Mouse (Mus musculus) lung, postnatal 0 days (tissue): ENCODE results near the gene Pakap. TPM values are rescaled to one million over a fixed set of nuclear protein-coding genes. Genes with fewer than 3 reads are reported as not detected.

ENCODE experiments used
- ATAC-seq: fragments of 200-750 bp; cut with Nextera tagmentation; 2 replicates; pipeline ENCODE4 v1.8.0; 2017; ENCODE audit warnings: moderate library complexity
- DNase-seq: peaks from one replicate; pipeline ENCODE4 v3.0.0-alpha.2; 2016; ENCODE audit warnings: low spot score
- H3K27ac ChIP-seq: fragments of 300-500 bp; sonication (generic); 2 replicates; pipeline ENCODE4 v1.5.1; 2014; ENCODE audit warnings: antibody characterized with exemption, mild to moderate bottlenecking, low read length, mixed read lengths
- H3K27me3 ChIP-seq: fragments of 300-500 bp; sonication (generic); replicated peaks from 2 replicates; pipeline ENCODE4 v1.6.1; 2014; ENCODE audit warnings: low read length, mixed read lengths; ENCODE audit not compliant: insufficient read depth
- H3K36me3 ChIP-seq: fragments of 300-500 bp; sonication (generic); 2 replicates; pipeline ENCODE4 v1.6.1; 2014; ENCODE audit warnings: low read length, mixed read lengths; ENCODE audit not compliant: insufficient read depth
- H3K4me1 ChIP-seq: fragments of 300-500 bp; sonication (generic); 2 replicates; pipeline ENCODE4 v1.6.1; 2014; ENCODE audit warnings: antibody characterized with exemption, low read depth, low read length, mixed read lengths; ENCODE audit not compliant: insufficient read depth
- H3K4me2 ChIP-seq: fragments of 300-500 bp; sonication (generic); replicated peaks from 2 replicates; pipeline ENCODE4 v1.6.1; 2014; ENCODE audit warnings: low read depth, mild to moderate bottlenecking, low read length, moderate library complexity, mixed read lengths
- H3K4me3 ChIP-seq: fragments of 300-500 bp; sonication (generic); 2 replicates; pipeline ENCODE4 v1.5.1; 2014; ENCODE audit warnings: low read depth, low read length
- H3K9ac ChIP-seq: fragments of 300-500 bp; sonication (generic); replicated peaks from 2 replicates; pipeline ENCODE4 v1.6.1; 2014; ENCODE audit warnings: low read depth, mild to moderate bottlenecking
- H3K9me3 ChIP-seq: fragments of 300-500 bp; sonication (generic); 2 replicates; pipeline ENCODE4 v1.6.1; 2016; ENCODE audit warnings: low read length, mixed read lengths
- CTCF ChIP-seq: IDR thresholded peaks from 2 replicates; pipeline ENCODE4 v1.5.1; 2016; ENCODE audit warnings: antibody characterized with exemption, mild to moderate bottlenecking
- EP300 ChIP-seq: IDR thresholded peaks from 2 replicates; pipeline ENCODE4 v1.6.1; 2016; ENCODE audit warnings: antibody characterized with exemption, mild to moderate bottlenecking, control low read depth
- whole genome bisulfite sequencing: fragments of 180-500 bp; shearing (Covaris S2); extraction: QIAGEN DNeasy Blood & Tissue Kit; methylation state at CpG from one replicate; pipeline ENCODE4 v1.1.7; 2014; 5-methylcytosine and 5-hydroxymethylcytosine counted together
- polyA plus RNA-seq: library from polyadenylated mRNA; unstranded; fragments of >200 nt; fragmentation: Nextera tagmentation; extraction: Ambion mirVana; gene quantifications from 2 replicates; pipeline ENCODE4 v1.2.1, GENCODE M21; 2015

Pakap gene
- polyA plus RNA-seq, 1 experiment from 2014 or later: 60.5 TPM

- H3K9me3 ChIP-seq: no peaks in the 10 kb centered on the region
- H3K4me1 ChIP-seq: no peaks in the 10 kb centered on the region
- no peak overlapping the region for H3K9ac ChIP-seq
- no peaks in the 10 kb centered on the region for H3K27me3 ChIP-seq
- ATAC-seq: no peak
- no peak for DNase-seq
- no peak overlapping the region for H3K27ac ChIP-seq
- TF ChIP-seq EP300 (no peak), CTCF (no peak)
- no peaks in the 10 kb centered on the region for H3K36me3 ChIP-seq
- H3K4me3 ChIP-seq: no peak overlapping the region
- 82% methylated on average over 2 of the region's 2 CpGs for WGBS
- no peak overlapping the region for H3K4me2 ChIP-seq
Observed at GRCm38 (mm10) chr4:57624819-57625218, 56.8 kb downstream of the Pakap start.

DNA sequence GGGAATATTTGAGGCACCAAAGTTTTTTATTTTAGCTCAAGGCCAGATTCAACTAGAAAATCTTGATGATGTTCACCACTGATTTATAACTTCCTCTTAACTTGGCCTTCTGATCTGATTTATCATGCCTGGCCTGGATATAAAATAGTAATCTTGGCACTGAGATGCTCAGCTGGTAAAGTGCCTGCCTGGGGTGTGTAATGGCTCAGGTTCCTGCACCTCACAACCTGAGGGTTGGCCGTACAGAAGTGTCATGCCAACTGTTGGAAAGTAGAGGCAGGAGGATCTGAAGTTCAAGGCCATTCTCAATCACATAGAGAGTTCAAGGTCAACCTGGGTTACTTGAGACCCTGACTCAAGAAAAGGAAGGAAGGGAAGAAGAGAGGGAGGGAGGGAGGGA, 57.3 kb downstream of the Pakap start:
- Histone ChIP-seq H3K27me3 (no peaks in the 10 kb centered on the region), H3K9me3 (no peaks in the 10 kb centered on the region), H3K4me2 (no peak overlapping the region), H3K4me1 (no peaks in the 10 kb centered on the region), H3K36me3 (no peaks in the 10 kb centered on the region), H3K9ac (no peak overlapping the region), H3K27ac (no peak overlapping the region), H3K4me3 (no peak overlapping the region)
- 78% methylated on average over 1 of the region's 1 CpGs for WGBS
- ATAC-seq (no peak), DNase-seq (no peak)
- TF ChIP-seq EP300: no peak
- no peak for TF ChIP-seq CTCF

GRCm38 (mm10) chr4:57625756-57626155, 57.8 kb downstream of the Pakap start:
- H3K4me2 ChIP-seq: no peak overlapping the region
- no peaks in the 10 kb centered on the region for H3K4me1 ChIP-seq
- no peaks in the 10 kb centered on the region for H3K9me3 ChIP-seq
- 78% methylated on average over 1 of the region's 1 CpGs for WGBS
- TF ChIP-seq EP300 (no peak), CTCF (no peak)
- H3K4me3 ChIP-seq: no peak overlapping the region
- H3K36me3 ChIP-seq: no peaks in the 10 kb centered on the region
- no peaks in the 10 kb centered on the region for H3K27me3 ChIP-seq
- H3K27ac ChIP-seq: no peak overlapping the region
- H3K9ac ChIP-seq: no peak overlapping the region
- ATAC-seq (no peak), DNase-seq (no peak)

- Histone ChIP-seq H3K4me1 (no peaks in the 10 kb centered on the region), H3K36me3 (no peaks in the 10 kb centered on the region), H3K4me3 (no peak overlapping the region), H3K4me2 (no peak overlapping the region), H3K9ac (no peak overlapping the region), H3K9me3 (no peaks in the 10 kb centered on the region), H3K27ac (no peak overlapping the region), H3K27me3 (no peaks in the 10 kb centered on the region)
- WGBS: 90% methylated on average over 5 of the region's 5 CpGs
- TF ChIP-seq CTCF (no peak), EP300 (no peak)
- no peak for DNase-seq
- no peak for ATAC-seq
Observed at GRCm38 (mm10) chr4:57626921-57627320, 58.9 kb downstream of the Pakap start.

GRCm38 (mm10) chr4:57632386-57632785, 64.4 kb downstream of the Pakap start:
- H3K9me3 ChIP-seq: no peaks in the 10 kb centered on the region
- H3K9ac ChIP-seq: no peak overlapping the region
- DNase-seq: no peak
- no peak overlapping the region for H3K27ac ChIP-seq
- TF ChIP-seq EP300 (no peak), CTCF (no peak)
- H3K27me3 ChIP-seq: no peaks in the 10 kb centered on the region
- no peaks in the 10 kb centered on the region for H3K36me3 ChIP-seq
- no peak overlapping the region for H3K4me3 ChIP-seq
- 89% methylated on average over 5 of the region's 5 CpGs for WGBS
- no peak overlapping the region for H3K4me2 ChIP-seq
- 0 out of 2 replicates have a peak, but pooled peaks cover 4% of the 10 kb centered on the region for H3K4me1 ChIP-seq
- no peak for ATAC-seq

GRCm38 (mm10) chr4:57633052-57633451, 65.1 kb downstream of the Pakap start:
- H3K9me3 ChIP-seq: no peaks in the 10 kb centered on the region
- no peaks in the 10 kb centered on the region for H3K36me3 ChIP-seq
- H3K4me2 ChIP-seq: no peak overlapping the region
- WGBS: 78% methylated on average over 7 of the region's 7 CpGs
- no peak for TF ChIP-seq CTCF
- no peak for TF ChIP-seq EP300
- H3K4me1 ChIP-seq: 0 out of 2 replicates have a peak, but pooled peaks cover 4% of the 10 kb centered on the region
- H3K9ac ChIP-seq: no peak overlapping the region
- no peak overlapping the region for H3K4me3 ChIP-seq
- DNase-seq: no peak
- ATAC-seq: no peak
- no peaks in the 10 kb centered on the region for H3K27me3 ChIP-seq
- H3K27ac ChIP-seq: no peak overlapping the region

GRCm38 (mm10) chr4:57634956-57635355, 67.0 kb downstream of the Pakap start:
- Histone ChIP-seq H3K36me3 (no peaks in the 10 kb centered on the region), H3K9me3 (no peaks in the 10 kb centered on the region), H3K4me2 (no peak overlapping the region), H3K9ac (no peak overlapping the region), H3K27ac (no peak overlapping the region), H3K4me3 (no peak overlapping the region), H3K27me3 (no peaks in the 10 kb centered on the region), H3K4me1 (0 out of 2 replicates have a peak, but pooled peaks cover 4% of the 10 kb centered on the region)
- 54% methylated on average over 1 of the region's 1 CpGs for WGBS
- DNase-seq (no peak), ATAC-seq (no peak)
- TF ChIP-seq EP300: no peak
- no peak for TF ChIP-seq CTCF
